Mouse (Mus musculus): ENCODE data around the gene Ina. TPM values are rescaled to one million over a fixed set of nuclear protein-coding genes. Genes with fewer than 3 reads are reported as not detected.
"Not testable (repeated sequence)": the region's sequence is repeated elsewhere in the genome, so short reads cannot be mapped to it uniquely, and the experiment has no call there.

Ina gene
- polyA plus RNA-seq, 1 experiment from 2014 or later: 8.4 TPM

- no peaks in the 10 kb centered on the region for H3K36me3 ChIP-seq
- no peak overlapping the region for H3K27ac ChIP-seq
- no peak for ATAC-seq (ENCODE audit: insufficient number of reproducible peaks, insufficient read depth, low FRiP score, low TSS enrichment, low read depth)
- no peaks in the 10 kb centered on the region for H3K27me3 ChIP-seq
- WGBS: 84% methylated on average over 8 of the region's 8 CpGs
- H3K4me1 ChIP-seq: 0 out of 2 replicates have a peak, but pooled peaks cover 5% of the 10 kb centered on the region
- no peak overlapping the region for H3K4me2 ChIP-seq
- no peaks in the 10 kb centered on the region for H3K9me3 ChIP-seq
- no peak overlapping the region for H3K9ac ChIP-seq
- H3K4me3 ChIP-seq: no peak overlapping the region
These were observed 38.5 kb upstream of the Ina start for GRCm38 (mm10) chr19:46975997-46976396.

GRCm38 (mm10) chr19:46976743-46977142, 37.8 kb upstream of the Ina start:
- no peaks in the 10 kb centered on the region for H3K9me3 ChIP-seq
- H3K4me3 ChIP-seq: no peak overlapping the region
- no peak overlapping the region for H3K4me2 ChIP-seq
- no peak overlapping the region for H3K27ac ChIP-seq
- ATAC-seq (ENCODE audit: insufficient number of reproducible peaks, insufficient read depth, low FRiP score, low TSS enrichment, low read depth): no peak
- no peaks in the 10 kb centered on the region for H3K27me3 ChIP-seq
- no peak overlapping the region for H3K9ac ChIP-seq
- WGBS: 58% methylated on average over 2 of the region's 2 CpGs
- H3K36me3 ChIP-seq: no peaks in the 10 kb centered on the region
- no peaks in the 10 kb centered on the region for H3K4me1 ChIP-seq

GRCm38 (mm10) chr19:46977460-46977859, 37.0 kb upstream of the Ina start:
- no peaks in the 10 kb centered on the region for H3K9me3 ChIP-seq
- no peak for ATAC-seq (ENCODE audit: insufficient number of reproducible peaks, insufficient read depth, low FRiP score, low TSS enrichment, low read depth)
- no peaks in the 10 kb centered on the region for H3K4me1 ChIP-seq
- no peak overlapping the region for H3K4me2 ChIP-seq
- H3K36me3 ChIP-seq: no peaks in the 10 kb centered on the region
- H3K27ac ChIP-seq: no peak overlapping the region
- whole genome bisulfite sequencing: 45% methylated on average over 6 of the region's 6 CpGs
- no peak overlapping the region for H3K4me3 ChIP-seq
- no peaks in the 10 kb centered on the region for H3K27me3 ChIP-seq
- no peak overlapping the region for H3K9ac ChIP-seq

GRCm38 (mm10) chr19:46978069-46978468, 36.4 kb upstream of the Ina start:
- not testable (repeated sequence) for H3K27ac ChIP-seq; H3K36me3 ChIP-seq; H3K27me3 ChIP-seq; H3K9me3 ChIP-seq; H3K4me3 ChIP-seq; H3K4me1 ChIP-seq; H3K9ac ChIP-seq; ATAC-seq (ENCODE audit: insufficient number of reproducible peaks, insufficient read depth, low FRiP score, low TSS enrichment, low read depth); H3K4me2 ChIP-seq
- WGBS: 97% methylated on average over 3 of the region's 3 CpGs

- 84% methylated on average over 17 of the region's 17 CpGs for WGBS
- H3K4me1 ChIP-seq: peaks cover 8% of the 10 kb centered on the region; the same call in 1 of the 2 replicates
- H3K27me3 ChIP-seq: no peaks in the 10 kb centered on the region
- H3K4me2 ChIP-seq: no peak overlapping the region
- H3K9ac ChIP-seq: no peak overlapping the region
- no peak overlapping the region for H3K4me3 ChIP-seq
- no peak overlapping the region for H3K27ac ChIP-seq
- H3K9me3 ChIP-seq: no peaks in the 10 kb centered on the region
- no peaks in the 10 kb centered on the region for H3K36me3 ChIP-seq
- no peak; the same call in 1 of the 2 replicates for ATAC-seq (ENCODE audit: insufficient number of reproducible peaks, insufficient read depth, low FRiP score, low TSS enrichment, low read depth)
These were observed 35.3 kb upstream of the Ina start for GRCm38 (mm10) chr19:46978920-46979780.

GRCm38 (mm10) chr19:46979781-46980105, 34.8 kb upstream of the Ina start:
- H3K27ac ChIP-seq: no peak overlapping the region
- H3K4me3 ChIP-seq: no peak overlapping the region
- peaks cover 8% of the 10 kb centered on the region; the same call in 1 of the 2 replicates for H3K4me1 ChIP-seq
- H3K27me3 ChIP-seq: no peaks in the 10 kb centered on the region
- H3K36me3 ChIP-seq: no peaks in the 10 kb centered on the region
- H3K9ac ChIP-seq: no peak overlapping the region
- H3K4me2 ChIP-seq: no peak overlapping the region
- WGBS: 90% methylated on average over 3 of the region's 3 CpGs
- H3K9me3 ChIP-seq: no peaks in the 10 kb centered on the region
- no peak for ATAC-seq (ENCODE audit: insufficient number of reproducible peaks, insufficient read depth, low FRiP score, low TSS enrichment, low read depth)

- Histone ChIP-seq H3K27me3 (no peaks in the 10 kb centered on the region), H3K9ac (no peak overlapping the region), H3K9me3 (no peaks in the 10 kb centered on the region), H3K27ac (no peak overlapping the region), H3K4me1 (peaks cover 8% of the 10 kb centered on the region; the same call in 1 of the 2 replicates), H3K4me3 (no peak overlapping the region), H3K4me2 (no peak overlapping the region), H3K36me3 (no peaks in the 10 kb centered on the region)
- 37% methylated on average over 6 of the region's 6 CpGs for whole genome bisulfite sequencing
- no peak for ATAC-seq (ENCODE audit: insufficient number of reproducible peaks, insufficient read depth, low FRiP score, low TSS enrichment, low read depth)
These were observed 33.0 kb upstream of the Ina start for GRCm38 (mm10) chr19:46981462-46981861.

GRCm38 (mm10) chr19:46983352-46983965, 31.0 kb upstream of the Ina start:
- WGBS: 42% methylated on average over 14 of the region's 14 CpGs
- Histone ChIP-seq H3K9ac (no peak overlapping the region), H3K4me2 (no peak overlapping the region; the same call in 1 of the 2 replicates), H3K9me3 (no peaks in the 10 kb centered on the region), H3K27me3 (no peaks in the 10 kb centered on the region), H3K36me3 (no peaks in the 10 kb centered on the region), H3K4me3 (no peak overlapping the region), H3K27ac (peak overlapping the region; percentile 34; the same call in 1 of the 2 replicates), H3K4me1 (peaks cover 12% of the 10 kb centered on the region)
- ATAC-seq (ENCODE audit: insufficient number of reproducible peaks, insufficient read depth, low FRiP score, low TSS enrichment, low read depth): no peak

- 49% methylated on average over 11 of the region's 11 CpGs for WGBS
- no peak overlapping the region for H3K27ac ChIP-seq
These were observed 30.5 kb upstream of the Ina start for GRCm38 (mm10) chr19:46983966-46984380.

GRCm38 (mm10) chr19:46984726-46985622, 29.5 kb upstream of the Ina start:
- H3K27me3 ChIP-seq: no peaks in the 10 kb centered on the region

More at GRCm38 (mm10) chr19:46983966-46984380, 30.5 kb upstream of the Ina start:
- Histone ChIP-seq H3K9ac (no peak overlapping the region), H3K27me3 (no peaks in the 10 kb centered on the region), H3K4me2 (no peak overlapping the region; the same call in 1 of the 2 replicates), H3K9me3 (no peaks in the 10 kb centered on the region), H3K4me1 (peaks cover 15% of the 10 kb centered on the region), H3K4me3 (no peak overlapping the region), H3K36me3 (no peaks in the 10 kb centered on the region)
- no peak for ATAC-seq (ENCODE audit: insufficient number of reproducible peaks, insufficient read depth, low FRiP score, low TSS enrichment, low read depth)

GRCm38 (mm10) chr19:46987646-46988045, 26.9 kb upstream of the Ina start:
- no peak overlapping the region for H3K27ac ChIP-seq
- H3K9me3 ChIP-seq: no peaks in the 10 kb centered on the region
- H3K36me3 ChIP-seq: no peaks in the 10 kb centered on the region
- no peaks in the 10 kb centered on the region for H3K27me3 ChIP-seq
- no peak overlapping the region for H3K9ac ChIP-seq
- peaks cover 15% of the 10 kb centered on the region for H3K4me1 ChIP-seq
- H3K4me3 ChIP-seq: no peak overlapping the region
- no peak overlapping the region for H3K4me2 ChIP-seq
- WGBS: 73% methylated on average over 6 of the region's 6 CpGs
- ATAC-seq (ENCODE audit: insufficient number of reproducible peaks, insufficient read depth, low FRiP score, low TSS enrichment, low read depth): no peak

More at GRCm38 (mm10) chr19:46984726-46985622, 29.5 kb upstream of the Ina start:
- ATAC-seq (ENCODE audit: insufficient number of reproducible peaks, insufficient read depth, low FRiP score, low TSS enrichment, low read depth): no peak
- Histone ChIP-seq H3K27ac (no peak overlapping the region), H3K4me1 (peaks cover 15% of the 10 kb centered on the region), H3K36me3 (no peaks in the 10 kb centered on the region), H3K4me3 (no peak overlapping the region), H3K4me2 (no peak overlapping the region), H3K9ac (no peak overlapping the region), H3K9me3 (no peaks in the 10 kb centered on the region)
- WGBS: 77% methylated on average over 13 of the region's 13 CpGs

Data from embryonic facial prominence, embryonic 13.5 days (tissue).